Mouse (Mus musculus) mesoderm, embryonic 11.5 days (tissue): ENCODE data around the gene Syce1.

Experiments used
- DNase-seq: peaks from one replicate; pipeline ENCODE4 v3.0.0-alpha.2; 2012; ENCODE audit warnings: low read depth, low spot score

Gene Syce1

DNA sequence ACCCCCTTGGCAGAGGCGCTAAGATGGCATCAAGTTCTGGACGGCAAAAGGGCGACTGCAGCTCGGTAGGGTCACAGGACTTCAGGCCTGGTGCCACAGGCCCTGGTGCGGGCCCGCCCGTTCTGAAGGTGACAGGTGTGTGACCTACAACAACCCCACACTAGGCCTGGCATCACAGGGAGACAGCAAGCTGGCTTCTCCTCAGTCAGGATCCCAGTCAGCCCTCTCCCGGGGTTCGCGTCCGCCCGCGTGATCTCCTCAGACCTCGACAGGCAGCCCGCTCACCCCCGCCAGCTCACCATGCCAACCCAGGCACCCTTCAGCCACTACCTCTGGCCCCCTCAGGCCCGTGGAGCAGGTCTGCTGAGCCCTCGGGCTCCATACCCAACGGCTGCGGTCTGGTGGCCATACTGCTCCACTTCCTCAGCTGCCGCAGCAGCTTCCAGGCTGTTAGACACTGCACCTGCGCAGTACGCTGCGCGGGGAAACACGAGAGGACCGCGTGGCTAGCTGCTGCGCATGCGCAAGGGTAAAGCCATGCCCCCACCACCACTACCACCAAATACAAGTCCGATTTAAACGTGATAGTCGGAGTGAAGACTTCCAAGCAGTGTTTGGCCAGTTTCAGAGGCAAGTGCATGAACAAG is at the start of gene Syce1:
Syce1 (minus strand) TSS at position 447 of the 647 bp plus-strand sequence.
- no peak for DNase-seq

DNA sequence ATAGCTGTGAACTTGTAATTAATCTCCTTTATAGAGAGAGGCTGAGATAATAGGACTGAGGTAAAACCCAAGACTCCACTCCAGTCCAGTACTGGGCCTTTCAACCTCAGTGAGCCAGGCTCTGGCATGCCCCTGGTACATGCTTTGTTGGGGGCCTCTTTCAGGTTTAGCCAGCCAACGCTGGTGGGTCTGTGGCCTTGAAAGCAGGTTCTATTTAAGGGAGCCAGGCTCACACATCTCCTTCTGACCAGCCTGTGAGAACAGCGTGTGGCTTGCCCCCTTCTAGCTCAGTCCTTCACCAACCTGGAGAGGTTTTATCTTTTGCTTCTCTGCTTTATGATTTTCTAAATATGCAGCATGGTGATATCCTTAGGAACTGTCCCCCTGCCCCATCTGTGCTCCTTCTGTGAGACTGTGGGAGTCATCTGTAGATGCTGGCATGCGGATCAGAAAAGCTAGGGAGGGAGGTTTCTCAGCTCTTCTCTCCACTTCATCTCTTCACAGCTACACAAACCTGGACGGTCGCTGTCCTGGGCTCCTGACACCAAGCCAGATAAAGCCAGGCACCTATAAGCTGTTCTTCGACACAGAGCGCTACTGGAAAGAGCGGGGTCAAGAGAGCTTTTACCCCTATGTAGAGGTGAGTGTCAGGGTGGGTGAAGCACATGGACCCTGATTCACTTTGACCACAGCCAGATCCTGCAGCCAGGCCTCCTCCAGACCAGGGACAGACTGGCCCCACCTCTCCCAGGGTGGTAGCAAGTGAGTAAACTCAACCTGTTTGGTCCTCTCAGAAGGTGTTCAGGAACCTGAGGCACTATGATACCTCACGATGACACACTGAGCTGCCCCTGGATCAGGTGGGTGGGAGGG is 48.8 kb upstream of the Syce1 start:
- DNase-seq = no peak

DNA sequence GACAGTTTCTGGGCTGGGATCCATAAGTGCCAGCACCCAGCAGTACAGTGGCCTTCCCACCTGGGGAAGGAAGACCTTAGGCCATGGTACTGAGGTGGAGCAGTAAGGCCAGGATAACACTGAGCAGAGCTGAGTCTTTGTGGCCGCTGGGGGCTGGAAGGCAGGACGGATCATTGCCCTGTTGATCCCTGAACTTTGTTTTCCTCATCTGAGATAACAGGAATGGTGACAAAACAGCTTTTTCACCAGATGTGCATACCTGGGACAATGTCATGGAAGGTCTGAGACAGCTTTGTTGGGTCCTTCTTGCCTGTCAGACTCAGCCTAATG is 48.1 kb upstream of the Syce1 start:
- DNase-seq = no peak

DNA sequence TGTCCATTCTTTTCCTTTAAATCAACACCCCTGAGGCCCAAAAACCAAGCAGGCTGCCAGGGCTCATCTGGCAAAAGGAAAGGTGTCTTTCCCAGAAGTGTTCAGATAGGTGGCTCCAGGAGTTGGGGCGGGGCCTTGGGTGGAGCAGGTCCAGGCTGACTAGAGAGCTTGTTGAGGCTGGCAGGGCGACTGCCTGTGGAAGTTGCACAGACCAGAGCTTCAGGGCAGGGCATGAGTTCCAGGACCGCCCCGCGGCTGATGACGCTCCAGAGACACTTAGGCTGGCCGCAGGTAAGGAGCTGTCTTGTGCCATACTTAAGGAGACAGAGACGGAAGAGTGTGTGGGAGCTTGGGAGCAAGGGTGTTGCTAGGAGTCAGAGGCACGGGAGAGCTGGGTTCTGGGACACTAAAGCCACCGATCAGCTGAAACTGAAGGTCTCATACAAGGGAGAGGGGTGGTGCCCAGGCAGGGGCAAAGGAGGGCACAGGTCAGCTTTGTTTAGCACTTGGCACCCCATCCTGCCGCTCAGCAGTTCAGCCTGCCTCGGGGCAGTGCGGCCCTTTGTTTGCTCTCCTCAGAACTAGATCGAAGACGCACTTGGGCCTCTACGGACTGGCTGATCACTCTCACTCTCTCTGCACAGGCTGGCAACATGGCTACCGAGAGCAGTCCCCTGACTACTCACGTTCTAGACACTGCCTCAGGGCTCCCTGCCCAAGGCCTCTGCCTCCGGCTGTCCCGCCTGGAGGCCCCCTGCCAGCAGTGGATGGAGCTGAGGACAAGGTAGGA is 47.5 kb upstream of the Syce1 start, which contains the start of gene Urah:
Urah (plus strand) TSS at position 51 of the 790 bp plus-strand sequence.
- no peak for DNase-seq

DNA sequence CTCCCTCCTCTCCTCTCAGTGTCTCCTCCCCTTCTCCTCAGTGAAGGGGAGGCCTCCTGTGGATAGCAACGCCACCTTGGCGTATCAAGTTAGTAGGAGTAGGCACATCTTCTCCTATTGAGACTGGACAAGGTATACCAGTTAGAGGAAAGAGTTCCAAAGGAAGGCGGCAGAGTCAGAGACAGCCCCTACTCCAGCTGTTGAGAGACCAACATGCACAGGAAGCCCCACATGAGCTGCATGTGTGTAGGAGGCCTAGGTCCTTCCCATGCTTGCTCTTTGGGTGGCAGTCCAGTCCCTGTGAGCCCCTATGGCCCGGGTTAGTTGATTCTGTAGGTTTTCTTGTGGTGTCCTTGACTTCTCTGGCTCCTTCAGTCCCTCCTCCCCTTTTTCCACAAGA is 45.7 kb upstream of the Syce1 start:
- no peak for DNase-seq

DNA sequence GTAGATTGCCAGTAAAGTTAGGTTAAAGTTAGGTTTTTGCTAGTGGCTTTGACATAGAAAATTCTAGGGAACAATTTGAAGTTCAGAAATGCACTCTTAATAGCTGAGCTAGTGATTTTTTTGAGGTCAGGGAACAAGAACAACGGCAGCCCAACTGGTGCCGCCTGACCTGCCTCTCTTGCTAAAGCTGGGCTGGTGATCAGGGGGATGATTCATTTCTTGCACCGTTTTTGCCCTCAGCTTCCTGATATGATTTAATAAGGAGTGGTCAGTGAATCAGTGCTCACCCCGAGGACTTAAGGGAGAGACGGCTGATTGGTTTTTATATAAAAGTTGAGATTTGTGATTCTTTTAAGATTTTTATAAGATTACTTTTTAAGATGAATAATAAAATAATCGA is 43.8 kb upstream of the Syce1 start:
- no peak for DNase-seq

DNA sequence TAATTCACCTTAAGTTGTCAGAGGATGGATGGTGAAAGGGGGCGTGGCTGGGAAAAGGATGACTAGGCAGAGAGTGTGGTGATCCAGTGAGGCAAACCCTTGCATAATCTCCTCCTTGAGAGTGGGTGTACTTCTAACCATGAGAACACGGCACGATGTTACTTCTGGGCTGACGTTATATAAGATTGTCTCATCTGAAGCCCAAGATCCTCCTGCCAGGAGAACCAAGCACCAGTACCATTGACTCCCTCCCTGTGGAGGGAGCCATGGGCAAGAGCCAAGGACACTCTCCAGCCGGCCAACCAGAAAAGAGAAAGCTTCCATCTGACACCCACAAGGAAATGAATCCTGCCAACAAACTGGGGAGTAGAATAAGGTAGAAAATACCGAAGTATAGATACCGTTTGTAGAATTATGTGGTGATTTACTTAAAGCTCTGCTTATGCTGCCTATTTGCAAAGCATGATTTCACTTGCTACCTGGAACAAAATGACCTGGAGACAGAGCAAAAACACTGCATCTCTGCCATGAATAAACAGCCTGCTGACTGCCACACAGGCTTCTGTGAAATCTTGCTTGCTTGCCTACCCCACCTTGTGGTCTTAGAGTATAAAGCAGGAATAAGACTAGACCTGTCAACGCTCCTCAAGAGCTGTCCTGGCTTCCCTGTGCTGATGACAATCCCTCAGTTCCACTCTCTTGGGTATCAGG is 40.7 kb upstream of the Syce1 start:
- peak; percentile 43 for DNase-seq

DNA sequence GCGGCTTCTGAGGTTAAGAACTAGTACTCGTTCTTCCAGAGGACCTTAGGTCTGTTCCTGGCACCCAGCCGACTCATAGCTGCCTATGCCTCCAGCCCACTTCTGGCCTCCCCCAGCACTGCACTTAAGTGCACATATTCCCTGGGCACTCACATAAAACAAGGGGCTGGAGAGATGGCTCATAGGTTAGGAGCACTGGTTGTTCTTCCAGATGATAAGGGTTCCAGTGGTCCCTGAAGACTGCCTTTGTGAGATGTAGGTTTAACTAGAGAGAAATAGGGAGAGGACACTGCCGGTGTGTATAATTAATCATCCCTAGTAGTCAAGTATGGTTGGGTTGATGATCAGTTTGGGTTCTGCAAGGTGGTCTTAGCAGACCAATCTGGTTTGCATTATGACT is 35.1 kb upstream of the Syce1 start:
- DNase-seq = no peak

DNA sequence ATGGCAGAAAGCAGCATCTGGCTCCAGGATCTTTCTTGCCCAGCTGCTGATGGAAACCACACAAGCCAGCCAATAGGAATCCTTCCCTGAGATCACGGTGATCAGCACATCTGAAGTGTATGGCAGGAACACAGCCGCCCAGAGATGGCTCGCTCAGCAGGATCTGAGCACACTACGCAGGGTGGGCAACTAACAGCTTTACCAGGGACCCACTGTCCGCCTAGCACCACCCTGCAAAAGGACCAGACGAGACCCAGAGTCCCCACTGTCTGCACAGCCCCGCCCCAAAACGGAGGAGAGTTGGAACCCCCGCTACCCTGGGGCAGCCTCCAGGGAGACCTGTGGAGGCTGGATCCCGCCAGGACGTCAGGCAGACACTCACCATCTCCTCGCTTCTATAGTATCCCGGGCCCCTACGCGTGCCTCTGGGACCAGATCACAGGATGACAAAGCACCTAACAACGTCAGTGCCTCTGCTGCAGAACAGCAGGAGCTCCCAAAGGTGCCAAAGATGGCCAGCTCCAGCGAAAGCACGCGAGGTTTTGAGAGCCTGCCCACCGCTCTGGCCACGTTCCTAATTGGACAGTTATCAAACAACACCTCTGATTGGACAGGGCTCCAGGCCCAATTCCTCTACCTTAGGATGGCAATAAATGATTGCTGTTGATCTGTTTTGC is 34.1 kb upstream of the Syce1 start, which contains the start of gene Zfp941:
Zfp941 (minus strand) TSS at position 526 of the 677 bp plus-strand sequence.
- peak; percentile 74 for DNase-seq

DNA sequence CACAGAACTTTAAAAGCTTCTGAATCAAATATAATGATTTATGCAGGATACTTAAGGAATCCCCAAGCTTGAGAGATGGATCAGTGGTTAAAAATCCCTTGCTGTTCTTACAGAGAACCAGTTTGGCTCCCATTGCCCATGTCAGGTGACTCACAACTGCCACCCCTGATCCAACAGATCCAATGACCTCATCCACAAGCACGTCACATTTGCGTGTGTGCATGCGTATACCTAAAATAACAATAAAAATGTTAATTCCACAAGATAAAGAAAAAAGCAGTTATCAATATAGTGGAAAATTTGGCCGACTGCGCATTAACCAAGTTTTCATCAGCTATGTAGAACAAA is 33.6 kb upstream of the Syce1 start:
- DNase-seq = no peak

DNA sequence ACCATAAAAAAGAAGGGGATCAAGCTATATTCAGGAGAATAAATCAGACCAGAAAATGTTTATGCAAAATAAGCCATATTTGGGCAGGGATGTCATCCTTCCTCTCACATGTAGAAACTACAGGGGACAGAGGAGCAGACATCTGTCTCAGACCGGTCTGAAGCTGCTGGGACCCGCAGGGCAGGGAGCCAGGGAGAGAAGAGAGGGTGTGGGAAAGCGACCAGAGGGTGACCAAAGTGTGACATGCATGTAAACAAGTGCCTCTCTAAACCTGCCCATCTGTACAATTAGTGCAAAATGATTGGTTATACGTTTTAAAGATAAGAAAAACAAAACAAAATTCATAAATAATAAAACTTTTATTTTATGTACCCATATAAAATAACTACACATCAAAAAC is 32.5 kb upstream of the Syce1 start:
- no peak for DNase-seq

DNA sequence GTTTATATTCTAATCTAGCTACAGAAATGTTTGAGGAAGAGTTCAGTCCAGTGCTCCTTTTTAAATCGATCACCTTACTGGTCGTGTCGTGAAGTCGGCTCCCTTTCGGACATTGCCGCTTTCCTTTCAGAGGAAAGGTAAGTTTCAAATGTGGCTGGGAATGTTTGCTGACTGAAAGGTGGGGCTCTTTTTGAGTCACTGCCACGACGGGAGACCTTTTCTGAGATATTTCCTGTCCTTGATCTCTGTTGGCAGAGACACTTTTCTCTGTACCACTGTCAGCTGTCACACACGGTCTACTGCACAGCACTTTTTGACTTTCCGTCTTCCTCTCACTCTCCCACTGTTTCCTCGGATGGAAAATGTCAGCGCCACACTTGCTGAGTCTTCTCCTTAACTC is 25.2 kb upstream of the Syce1 start:
- no peak for DNase-seq

DNA sequence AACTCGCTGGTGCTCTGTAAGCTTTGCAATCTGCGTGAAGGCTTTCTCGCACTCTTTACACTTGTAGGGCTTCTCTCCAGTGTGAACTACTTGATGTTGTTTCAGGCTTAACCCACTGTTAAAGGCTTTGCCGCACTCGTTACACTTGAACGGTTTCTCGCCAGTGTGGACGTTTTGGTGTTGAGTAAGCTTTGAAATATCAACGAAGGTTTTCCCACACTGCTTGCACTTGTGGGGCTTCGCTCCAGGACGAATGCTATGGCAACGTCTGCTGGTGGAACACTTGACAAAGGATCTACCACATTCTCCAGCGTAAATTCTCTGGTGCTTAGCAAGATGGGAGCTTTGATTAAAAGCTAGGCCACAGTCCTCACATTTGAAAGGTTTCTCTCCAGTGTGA is 24.1 kb upstream of the Syce1 start:
- DNase-seq = no peak

DNA sequence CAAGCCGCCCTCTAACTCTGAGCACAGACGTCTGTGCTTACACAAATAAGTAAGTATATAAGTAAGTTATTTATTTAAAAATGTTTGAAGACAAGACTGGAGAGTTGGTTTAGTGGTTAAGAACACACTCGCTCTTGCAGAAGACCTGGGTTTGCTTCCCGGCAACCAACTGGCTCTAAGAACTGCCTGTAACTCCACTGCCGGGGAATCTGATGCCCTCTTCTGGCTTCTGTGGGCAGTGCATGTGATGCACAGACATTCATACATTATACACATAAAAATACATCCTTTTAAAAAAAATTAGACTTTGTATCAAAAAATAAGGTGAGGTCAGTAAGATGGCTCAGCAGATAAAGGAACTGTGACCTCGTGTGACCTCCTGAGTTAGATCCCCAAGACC is 22.8 kb upstream of the Syce1 start:
- DNase-seq = no peak

DNA sequence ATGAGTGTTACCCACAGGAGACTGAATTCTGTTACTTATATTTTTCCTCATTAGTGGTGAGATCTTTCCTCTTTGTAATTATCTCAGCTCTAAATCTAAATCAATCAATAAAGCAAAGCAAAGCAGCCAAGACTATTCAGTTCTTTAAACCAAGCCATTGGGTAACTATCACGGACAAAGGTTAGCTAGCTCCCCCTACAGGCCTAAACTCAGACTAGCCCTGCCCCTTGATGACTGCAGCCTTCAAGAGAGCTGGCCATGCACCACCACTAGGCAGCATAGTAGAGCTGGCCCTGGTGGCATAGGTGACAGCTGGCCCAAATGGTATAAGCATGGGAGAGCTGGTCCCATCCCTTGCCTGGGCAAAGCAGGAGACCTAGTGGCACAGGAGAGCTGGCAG is 18.1 kb upstream of the Syce1 start:
- DNase-seq = peak; percentile 24

DNA sequence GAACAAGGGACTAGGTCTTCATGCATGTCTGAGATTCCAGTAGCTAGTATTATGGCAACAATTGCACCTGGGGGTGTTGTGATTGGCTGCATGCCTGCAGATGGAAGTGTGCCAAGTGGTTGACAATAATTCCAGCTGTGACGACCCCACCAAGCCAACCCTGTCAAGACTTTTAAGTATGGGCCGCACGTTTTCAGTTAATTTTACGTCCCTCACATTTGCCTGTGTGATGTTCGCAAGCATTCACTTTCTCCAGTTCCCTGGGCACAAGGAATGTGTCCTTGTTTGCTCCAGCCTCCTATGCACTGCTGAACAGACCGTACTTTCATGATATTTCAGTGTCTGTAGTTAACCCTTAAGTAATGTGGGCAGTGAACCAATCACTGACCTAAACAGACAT is 15.0 kb upstream of the Syce1 start:
- peak; percentile 4 for DNase-seq

DNA sequence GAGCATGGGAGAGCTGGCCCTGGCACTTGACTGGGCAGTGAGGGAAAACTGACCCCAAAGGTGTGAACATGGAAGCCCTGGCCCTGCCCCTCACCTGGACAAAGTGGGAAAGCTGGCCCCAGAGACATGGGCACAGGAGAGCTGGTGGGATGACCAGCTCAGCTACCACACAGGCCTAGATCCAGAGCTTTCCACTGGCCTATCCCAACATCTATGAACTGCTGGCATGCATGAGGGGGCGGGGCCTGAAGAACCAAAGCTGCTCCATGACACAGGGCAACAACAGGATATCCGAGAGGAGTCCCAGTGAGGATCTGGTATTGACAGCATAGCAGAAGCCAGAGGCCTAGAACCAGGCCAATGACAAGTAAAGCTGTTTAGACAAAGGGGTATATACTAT is 10.6 kb upstream of the Syce1 start:
- DNase-seq = no peak

DNA sequence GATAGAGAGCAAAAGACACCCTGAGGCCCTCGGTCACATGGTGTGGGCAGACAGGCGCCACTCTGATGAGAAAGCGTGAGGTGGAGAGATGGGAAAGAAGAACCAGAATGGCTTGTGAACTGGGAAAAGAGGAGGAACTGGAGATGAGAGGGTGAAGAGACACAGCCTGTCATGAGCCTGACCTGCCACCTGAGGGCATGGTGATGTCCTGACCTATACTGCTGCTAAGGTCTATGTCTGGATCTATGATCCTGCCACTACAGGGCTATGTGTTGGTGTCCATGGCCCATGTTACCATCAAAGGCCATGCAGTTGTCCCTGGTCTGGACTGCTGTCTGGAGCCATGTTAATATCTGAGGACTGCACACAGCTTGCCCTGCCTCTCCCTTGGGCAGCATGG is 10.0 kb upstream of the Syce1 start:
- DNase-seq = no peak

DNA sequence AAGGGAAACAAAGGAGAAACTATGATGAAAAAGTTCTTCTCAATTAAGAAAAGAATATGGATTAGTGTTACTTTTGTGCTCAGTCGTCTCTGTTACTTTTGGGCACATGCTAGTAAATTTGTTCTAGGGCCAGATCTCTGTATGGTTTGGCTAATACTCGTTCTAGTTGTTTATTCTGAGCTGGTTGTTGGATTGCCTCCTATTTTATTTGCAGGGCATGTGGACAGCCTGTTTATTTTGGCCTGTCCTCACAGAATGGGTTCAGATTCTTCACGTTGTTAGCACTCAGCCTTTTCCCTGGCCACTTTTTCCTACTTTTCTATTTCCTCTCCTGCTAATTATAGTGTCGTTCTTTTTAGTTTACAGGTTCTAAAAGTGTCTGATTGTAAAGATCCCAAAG is 5.9 kb upstream of the Syce1 start:
- DNase-seq = no peak

DNA sequence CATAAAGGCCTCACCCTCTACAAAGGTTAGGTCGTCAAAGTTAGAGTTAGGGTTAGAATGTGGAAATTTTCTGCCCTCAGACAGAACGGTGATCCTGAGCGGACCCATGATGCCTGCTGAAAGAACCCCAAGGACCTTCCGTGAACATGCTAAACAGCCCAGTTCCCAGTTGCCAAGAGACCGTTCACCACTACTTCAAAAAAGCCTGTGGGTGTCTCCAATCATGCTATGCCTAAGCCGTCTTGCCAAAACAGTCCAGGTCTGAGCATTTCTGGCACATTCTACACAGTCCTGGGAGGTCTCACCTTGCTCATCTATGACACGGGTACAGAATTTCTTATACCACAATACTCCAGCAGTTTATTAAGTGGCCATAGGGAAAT is 392 bp upstream of the Syce1 start:
- no peak for DNase-seq

DNA sequence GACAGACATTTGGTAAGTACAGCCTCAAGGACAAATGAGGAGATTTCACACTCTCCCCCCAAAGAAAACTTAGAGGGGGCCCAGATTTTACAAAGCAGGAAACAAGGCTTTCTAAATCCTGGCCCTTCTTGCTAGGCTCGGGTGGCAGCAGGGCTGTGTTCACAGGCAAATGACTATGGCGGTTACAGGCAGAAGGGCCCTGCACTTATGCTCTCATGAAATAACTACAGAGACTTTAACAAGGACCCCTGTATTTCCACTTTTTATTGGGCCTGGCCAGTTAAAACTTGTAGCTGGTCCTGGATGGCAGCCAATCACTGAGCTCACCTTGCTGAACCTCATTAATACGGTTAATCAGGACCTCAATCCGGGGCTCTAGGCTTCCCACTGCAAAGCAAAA is 7.1 kb downstream of the Syce1 start:
- DNase-seq = no peak
